Mouse (Mus musculus): Measurements from ENCODE around the gene Asic4. TPM values are rescaled to one million over a fixed set of nuclear protein-coding genes. Genes with fewer than 3 reads are reported as not detected.

Asic4 gene
- polyA plus RNA-seq, 1 experiment from 2014 or later: 0.65 TPM

GRCm38 (mm10) chr1:75445751-75446611 is 4.3 kb upstream of the Asic4 start:
- no peaks in the 10 kb centered on the region for H3K9me3 ChIP-seq
- H3K4me1 ChIP-seq: peaks cover 67% of the 10 kb centered on the region
- H3K27ac ChIP-seq: no peak overlapping the region
- H3K4me3 ChIP-seq: peak overlapping the region; percentile 19; the same call in 1 of the 2 replicates
- H3K9ac ChIP-seq: peak overlapping the region; percentile 31; the same call in 1 of the 2 replicates
- H3K36me3 ChIP-seq: peaks cover 12% of the 10 kb centered on the region
- WGBS: 1% methylated on average over 22 of the region's 22 CpGs
- H3K27me3 ChIP-seq: peaks cover 81% of the 10 kb centered on the region
- peak overlapping the region; percentile 51 for H3K4me2 ChIP-seq (replicated peaks)
- no peak for ATAC-seq (ENCODE audit: low FRiP score, low read depth)

- ATAC-seq (ENCODE audit: low FRiP score, low read depth): no peak
- no peaks in the 10 kb centered on the region for H3K9me3 ChIP-seq
- H3K4me1 ChIP-seq: peaks cover 67% of the 10 kb centered on the region
- H3K4me3 ChIP-seq: no peak overlapping the region; the same call in 1 of the 2 replicates
- no peak overlapping the region for H3K27ac ChIP-seq
- H3K27me3 ChIP-seq: peaks cover 87% of the 10 kb centered on the region
- no peak overlapping the region for H3K9ac ChIP-seq
- H3K4me2 ChIP-seq (replicated peaks): no peak overlapping the region; the same call in 1 of the 2 replicates
- H3K36me3 ChIP-seq: peaks cover 10% of the 10 kb centered on the region
- WGBS: 8% methylated on average over 16 of the region's 20 CpGs
These were observed 3.6 kb upstream of the Asic4 start for GRCm38 (mm10) chr1:75446656-75447055.

- H3K27me3 ChIP-seq: peaks cover 95% of the 10 kb centered on the region
- H3K27ac ChIP-seq: no peak overlapping the region; the same call in 1 of the 2 replicates
- no peak for ATAC-seq (ENCODE audit: low FRiP score, low read depth)
- peak overlapping the region; percentile 10; the same call in 1 of the 2 replicates for H3K4me3 ChIP-seq
- H3K4me2 ChIP-seq (replicated peaks): peak overlapping the region; percentile 49
- WGBS: 3% methylated on average over 10 of the region's 10 CpGs
- H3K9me3 ChIP-seq: no peaks in the 10 kb centered on the region
- H3K9ac ChIP-seq: peak overlapping the region; percentile 43; the same call in 1 of the 2 replicates
- peaks cover 67% of the 10 kb centered on the region for H3K4me1 ChIP-seq
- peaks cover 3% of the 10 kb centered on the region; the same call in 1 of the 2 replicates for H3K36me3 ChIP-seq
These were observed 2.8 kb upstream of the Asic4 start for GRCm38 (mm10) chr1:75447265-75448051.

GRCm38 (mm10) chr1:75448052-75448431 is 2.2 kb upstream of the Asic4 start:
- peak overlapping the region; percentile 49 for H3K4me2 ChIP-seq (replicated peaks)
- H3K27ac ChIP-seq: no peak overlapping the region; the same call in 1 of the 2 replicates
- H3K9ac ChIP-seq: no peak overlapping the region
- peak overlapping the region; percentile 10; the same call in 1 of the 2 replicates for H3K4me3 ChIP-seq
- H3K36me3 ChIP-seq: no peaks in the 10 kb centered on the region
- peaks cover 100% of the 10 kb centered on the region for H3K27me3 ChIP-seq
- H3K9me3 ChIP-seq: no peaks in the 10 kb centered on the region
- 0% methylated on average over 7 of the region's 7 CpGs for WGBS
- ATAC-seq (ENCODE audit: low FRiP score, low read depth): no peak
- H3K4me1 ChIP-seq: peaks cover 73% of the 10 kb centered on the region

GRCm38 (mm10) chr1:75448937-75449336 is 1.3 kb upstream of the Asic4 start:
- Histone ChIP-seq H3K27ac (no peak overlapping the region), H3K9me3 (no peaks in the 10 kb centered on the region), H3K36me3 (no peaks in the 10 kb centered on the region), H3K4me2 (replicated peaks) (peak overlapping the region; percentile 37), H3K4me1 (peaks cover 78% of the 10 kb centered on the region), H3K27me3 (peaks cover 100% of the 10 kb centered on the region), H3K4me3 (peak overlapping the region; percentile 17; the same call in 1 of the 2 replicates), H3K9ac (peak overlapping the region; percentile 35; the same call in 1 of the 2 replicates)
- WGBS: 0% methylated on average over 14 of the region's 14 CpGs
- no peak for ATAC-seq (ENCODE audit: low FRiP score, low read depth)

GRCm38 (mm10) chr1:75449377-75450135 is 680 bp upstream of the Asic4 start:
- peaks cover 77% of the 10 kb centered on the region for H3K4me1 ChIP-seq
- H3K9me3 ChIP-seq: no peaks in the 10 kb centered on the region
- H3K9ac ChIP-seq: peak overlapping the region; percentile 35; the same call in 1 of the 2 replicates

GRCm38 (mm10) chr1:75451900-75452299 is 1.7 kb downstream of the Asic4 start:
- Histone ChIP-seq H3K9me3 (no peaks in the 10 kb centered on the region), H3K9ac (no peak overlapping the region), H3K27me3 (peaks cover 99% of the 10 kb centered on the region), H3K4me1 (peaks cover 63% of the 10 kb centered on the region), H3K36me3 (no peaks in the 10 kb centered on the region), H3K4me2 (replicated peaks) (no peak overlapping the region), H3K4me3 (no peak overlapping the region), H3K27ac (no peak overlapping the region)
- 75% methylated on average over 5 of the region's 5 CpGs for WGBS
- no peak for ATAC-seq (ENCODE audit: low FRiP score, low read depth)

More at GRCm38 (mm10) chr1:75449377-75450135, 680 bp upstream of the Asic4 start:
- H3K27me3 ChIP-seq: peaks cover 100% of the 10 kb centered on the region
- no peak overlapping the region for H3K27ac ChIP-seq
- peak overlapping the region; percentile 29; the same call in 1 of the 2 replicates for H3K4me3 ChIP-seq
- no peaks in the 10 kb centered on the region for H3K36me3 ChIP-seq
- WGBS: 5% methylated on average over 8 of the region's 8 CpGs
- H3K4me2 ChIP-seq (replicated peaks): peak overlapping the region; percentile 60
- no peak for ATAC-seq (ENCODE audit: low FRiP score, low read depth)

- Histone ChIP-seq H3K27ac (no peak overlapping the region), H3K4me1 (peaks cover 57% of the 10 kb centered on the region), H3K27me3 (peaks cover 98% of the 10 kb centered on the region), H3K9me3 (no peaks in the 10 kb centered on the region), H3K4me2 (replicated peaks) (no peak overlapping the region), H3K9ac (no peak overlapping the region), H3K4me3 (no peak overlapping the region), H3K36me3 (no peaks in the 10 kb centered on the region)
- WGBS: 53% methylated on average over 3 of the region's 3 CpGs
- no peak for ATAC-seq (ENCODE audit: low FRiP score, low read depth)
These were observed 5.2 kb downstream of the Asic4 start for GRCm38 (mm10) chr1:75455433-75455832.

- WGBS: 20% methylated on average over 5 of the region's 5 CpGs
- no peak overlapping the region for H3K4me3 ChIP-seq
- H3K36me3 ChIP-seq: no peaks in the 10 kb centered on the region
- H3K27me3 ChIP-seq: peaks cover 94% of the 10 kb centered on the region
- no peaks in the 10 kb centered on the region for H3K9me3 ChIP-seq
- H3K4me1 ChIP-seq: peaks cover 51% of the 10 kb centered on the region
- H3K27ac ChIP-seq: no peak overlapping the region
- no peak overlapping the region for H3K9ac ChIP-seq
- H3K4me2 ChIP-seq (replicated peaks): no peak overlapping the region
- no peak for ATAC-seq (ENCODE audit: low FRiP score, low read depth)
These were observed 5.7 kb downstream of the Asic4 start for GRCm38 (mm10) chr1:75455948-75456347.

- Histone ChIP-seq H3K27ac (no peak overlapping the region), H3K9ac (no peak overlapping the region), H3K27me3 (peaks cover 88% of the 10 kb centered on the region), H3K9me3 (no peaks in the 10 kb centered on the region), H3K4me1 (peaks cover 51% of the 10 kb centered on the region), H3K36me3 (no peaks in the 10 kb centered on the region), H3K4me3 (no peak overlapping the region), H3K4me2 (replicated peaks) (0 out of 2 replicates have a peak overlapping the region, but pooled peaks have one; percentile 21)
- 6% methylated on average over 14 of the region's 14 CpGs for WGBS
- ATAC-seq (ENCODE audit: low FRiP score, low read depth): no peak
These were observed 6.7 kb downstream of the Asic4 start for GRCm38 (mm10) chr1:75456746-75457564.

- Histone ChIP-seq H3K4me1 (peaks cover 49% of the 10 kb centered on the region), H3K27me3 (peaks cover 81% of the 10 kb centered on the region), H3K9me3 (no peaks in the 10 kb centered on the region), H3K36me3 (no peaks in the 10 kb centered on the region), H3K27ac (no peak overlapping the region), H3K4me2 (replicated peaks) (peak overlapping the region; percentile 61), H3K9ac (no peak overlapping the region), H3K4me3 (peak overlapping the region; percentile 37; the same call in 1 of the 2 replicates)
- WGBS: 2% methylated on average over 9 of the region's 10 CpGs
- ATAC-seq (ENCODE audit: low FRiP score, low read depth): no peak
These were observed 7.4 kb downstream of the Asic4 start for GRCm38 (mm10) chr1:75457710-75458024.
